Mouse (Mus musculus): ENCODE measurements around the gene Apol10a. TPM values are rescaled to one million over a fixed set of nuclear protein-coding genes. Genes with fewer than 3 reads are reported as not detected.
"Not testable (repeated sequence)": the region's sequence is repeated elsewhere in the genome, so short reads cannot be mapped to it uniquely, and the experiment has no call there.

Gene Apol10a
- polyA plus RNA-seq, 1 experiment from 2014 or later = not detected

- WGBS = 4% methylated on average over 6 of the region's 6 CpGs
- not testable (repeated sequence) for H3K4me2 ChIP-seq; H3K9me3 ChIP-seq; H3K4me1 ChIP-seq; H3K9ac ChIP-seq; H3K36me3 ChIP-seq; H3K4me3 ChIP-seq; H3K27me3 ChIP-seq; H3K27ac ChIP-seq; ATAC-seq (ENCODE audit: borderline replicate concordance, extremely low read depth, low FRiP score, low TSS enrichment)
These were observed 46.5 kb downstream of the Apol10a start for GRCm38 (mm10) chr15:77523186-77523843.

DNA sequence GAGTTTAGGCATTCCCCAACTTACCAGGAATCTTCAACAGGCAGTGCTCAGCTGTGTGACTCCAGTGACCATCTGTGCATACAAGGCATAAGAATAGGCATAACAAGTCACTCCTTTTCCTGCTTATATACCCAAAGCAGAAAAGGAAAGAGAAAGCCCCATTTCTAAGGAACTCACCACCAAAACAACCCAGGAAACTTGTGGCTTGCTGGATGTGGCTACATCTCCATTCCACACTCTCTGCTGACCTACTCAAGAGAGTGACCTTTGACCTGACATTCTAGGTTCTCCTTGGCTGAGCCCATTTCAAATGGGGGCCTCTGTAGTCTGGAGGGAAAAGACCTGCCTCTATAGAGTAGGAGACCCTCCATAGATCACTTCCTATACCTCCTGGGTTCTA lies 56.4 kb downstream of the Apol10a start, which contains the start of gene Apol7c:
Apol7c (minus strand) TSS at position 101 of the 400 bp plus-strand sequence.
- Histone ChIP-seq H3K4me3 (no peak within 1 kb of the TSS), H3K4me2 (no peak within 1 kb of the TSS), H3K36me3 (no peaks in the 10 kb centered on the region), H3K4me1 (no peaks in the 10 kb centered on the region), H3K9me3 (no peaks in the 10 kb centered on the region), H3K27me3 (no peaks in the 10 kb centered on the region), H3K27ac (no peak within 1 kb of the TSS), H3K9ac (no peak within 1 kb of the TSS)
- no peak for ATAC-seq (ENCODE audit: borderline replicate concordance, extremely low read depth, low FRiP score, low TSS enrichment)

- not testable (repeated sequence) for H3K9ac ChIP-seq; H3K36me3 ChIP-seq; H3K27ac ChIP-seq; ATAC-seq (ENCODE audit: borderline replicate concordance, extremely low read depth, low FRiP score, low TSS enrichment); H3K4me1 ChIP-seq; H3K4me3 ChIP-seq; H3K9me3 ChIP-seq; H3K4me2 ChIP-seq; H3K27me3 ChIP-seq
- 27% methylated on average over 1 of the region's 1 CpGs for WGBS
These were observed 62.4 kb downstream of the Apol10a start for GRCm38 (mm10) chr15:77539221-77539620.

Other genes starting within 250 kb of the Apol10a start
- gene Rbfox2, start 170.0 kb upstream of the Apol10a start, polyA plus RNA-seq (2015; fragmentation: Nextera tagmentation; extraction: Ambion mirVana) = 41.8 and 43.3 TPM in 2 replicates
- gene Apol7a, start 77.9 kb upstream of the Apol10a start, polyA plus RNA-seq (2015; fragmentation: Nextera tagmentation; extraction: Ambion mirVana) = 0.09 TPM in 1 of 2 replicates, not detected in the other
- 0.30 TPM in 1 of 2 replicates, not detected in the other for gene Apol9a, start 65.9 kb upstream of the Apol10a start, polyA plus RNA-seq (2015; fragmentation: Nextera tagmentation; extraction: Ambion mirVana)
- not detected in 2 replicates for gene Apol7b, start 29.6 kb upstream of the Apol10a start, polyA plus RNA-seq (2015; fragmentation: Nextera tagmentation; extraction: Ambion mirVana)
- not detected in 2 replicates for gene Apol11a, start 31.2 kb downstream of the Apol10a start, polyA plus RNA-seq (2015; fragmentation: Nextera tagmentation; extraction: Ambion mirVana)
- gene Apol7c, start 56.3 kb downstream of the Apol10a start, polyA plus RNA-seq (2015; fragmentation: Nextera tagmentation; extraction: Ambion mirVana) = 0.16 TPM in 1 of 2 replicates, not detected in the other
- gene 1700025B11Rik, start 84.8 kb downstream of the Apol10a start, polyA plus RNA-seq (2015; fragmentation: Nextera tagmentation; extraction: Ambion mirVana) = not detected in 2 replicates
- 0.06 and 0.11 TPM in 2 replicates for gene Apol10b, start 119.1 kb downstream of the Apol10a start, polyA plus RNA-seq (2015; fragmentation: Nextera tagmentation; extraction: Ambion mirVana)
- not detected in 2 replicates for gene Gm36245, start 122.2 kb downstream of the Apol10a start, polyA plus RNA-seq (2015; fragmentation: Nextera tagmentation; extraction: Ambion mirVana)
- 0.19 and 0.25 TPM in 2 replicates for gene Apol11b, start 166.2 kb downstream of the Apol10a start, polyA plus RNA-seq (2015; fragmentation: Nextera tagmentation; extraction: Ambion mirVana)
- 0.22 TPM in 1 of 2 replicates, not detected in the other for gene Apol7e, start 221.8 kb downstream of the Apol10a start, polyA plus RNA-seq (2015; fragmentation: Nextera tagmentation; extraction: Ambion mirVana)

Measured in lung, embryonic 15.5 days (tissue).